Mouse (Mus musculus) lung, postnatal 0 days (tissue): ENCODE data around the gene Ramp2. TPM values are rescaled to one million over a fixed set of nuclear protein-coding genes. Genes with fewer than 3 reads are reported as not detected.

Experiments
- ATAC-seq: fragments of 200-750 bp; cut with Nextera tagmentation; 2 replicates; pipeline ENCODE4 v1.8.0; 2017; ENCODE audit warnings: moderate library complexity
- DNase-seq: peaks from one replicate; pipeline ENCODE4 v3.0.0-alpha.2; 2016; ENCODE audit warnings: low spot score
- H3K27ac ChIP-seq: fragments of 300-500 bp; sonication (generic); 2 replicates; pipeline ENCODE4 v1.5.1; 2014; ENCODE audit warnings: antibody characterized with exemption, mild to moderate bottlenecking, low read length, mixed read lengths
- H3K27me3 ChIP-seq: fragments of 300-500 bp; sonication (generic); replicated peaks from 2 replicates; pipeline ENCODE4 v1.6.1; 2014; ENCODE audit warnings: low read length, mixed read lengths; ENCODE audit not compliant: insufficient read depth
- H3K36me3 ChIP-seq: fragments of 300-500 bp; sonication (generic); 2 replicates; pipeline ENCODE4 v1.6.1; 2014; ENCODE audit warnings: low read length, mixed read lengths; ENCODE audit not compliant: insufficient read depth
- H3K4me1 ChIP-seq: fragments of 300-500 bp; sonication (generic); 2 replicates; pipeline ENCODE4 v1.6.1; 2014; ENCODE audit warnings: antibody characterized with exemption, low read depth, low read length, mixed read lengths; ENCODE audit not compliant: insufficient read depth
- H3K4me2 ChIP-seq: fragments of 300-500 bp; sonication (generic); replicated peaks from 2 replicates; pipeline ENCODE4 v1.6.1; 2014; ENCODE audit warnings: low read depth, mild to moderate bottlenecking, low read length, moderate library complexity, mixed read lengths
- H3K4me3 ChIP-seq: fragments of 300-500 bp; sonication (generic); 2 replicates; pipeline ENCODE4 v1.5.1; 2014; ENCODE audit warnings: low read depth, low read length
- H3K9ac ChIP-seq: fragments of 300-500 bp; sonication (generic); replicated peaks from 2 replicates; pipeline ENCODE4 v1.6.1; 2014; ENCODE audit warnings: low read depth, mild to moderate bottlenecking
- H3K9me3 ChIP-seq: fragments of 300-500 bp; sonication (generic); 2 replicates; pipeline ENCODE4 v1.6.1; 2016; ENCODE audit warnings: low read length, mixed read lengths
- CTCF ChIP-seq: IDR thresholded peaks from 2 replicates; pipeline ENCODE4 v1.5.1; 2016; ENCODE audit warnings: antibody characterized with exemption, mild to moderate bottlenecking
- EP300 ChIP-seq: IDR thresholded peaks from 2 replicates; pipeline ENCODE4 v1.6.1; 2016; ENCODE audit warnings: antibody characterized with exemption, mild to moderate bottlenecking, control low read depth
- WGBS: fragments of 180-500 bp; shearing (Covaris S2); extraction: QIAGEN DNeasy Blood & Tissue Kit; methylation state at CpG from one replicate; pipeline ENCODE4 v1.1.7; 2014; 5-methylcytosine and 5-hydroxymethylcytosine counted together
- polyA plus RNA-seq: library from polyadenylated mRNA; unstranded; fragments of >200 nt; fragmentation: Nextera tagmentation; extraction: Ambion mirVana; gene quantifications from 2 replicates; pipeline ENCODE4 v1.2.1, GENCODE M21; 2015

Ramp2 gene
- polyA plus RNA-seq, 1 experiment from 2014 or later: 834 TPM

- peak within 1 kb of the TSS; percentile 82 for H3K4me3 ChIP-seq
- peak; percentile 90 for ATAC-seq
- no peaks in the 10 kb centered on the region for H3K36me3 ChIP-seq
- WGBS: 1% methylated on average over 54 of the region's 56 CpGs
- H3K27ac ChIP-seq: peak within 1 kb of the TSS; percentile 94
- peaks cover 10% of the 10 kb centered on the region; the same call in 1 of the 2 replicates for H3K4me1 ChIP-seq
- TF ChIP-seq CTCF: peak; percentile 66
- TF ChIP-seq EP300: no peak
- H3K9me3 ChIP-seq: no peaks in the 10 kb centered on the region
- peak within 1 kb of the TSS; percentile 93 for H3K4me2 ChIP-seq
- H3K27me3 ChIP-seq: no peaks in the 10 kb centered on the region
- peak within 1 kb of the TSS; percentile 85 for H3K9ac ChIP-seq
- peak; percentile 93 for DNase-seq
These were observed 19.6 kb upstream of the Ramp2 start, which contains the start of gene Ezh1 for GRCm38 (mm10) chr11:101226065-101226701. Gene Ezh1, minus strand, starts transcription at chr11:101226463.

DNA sequence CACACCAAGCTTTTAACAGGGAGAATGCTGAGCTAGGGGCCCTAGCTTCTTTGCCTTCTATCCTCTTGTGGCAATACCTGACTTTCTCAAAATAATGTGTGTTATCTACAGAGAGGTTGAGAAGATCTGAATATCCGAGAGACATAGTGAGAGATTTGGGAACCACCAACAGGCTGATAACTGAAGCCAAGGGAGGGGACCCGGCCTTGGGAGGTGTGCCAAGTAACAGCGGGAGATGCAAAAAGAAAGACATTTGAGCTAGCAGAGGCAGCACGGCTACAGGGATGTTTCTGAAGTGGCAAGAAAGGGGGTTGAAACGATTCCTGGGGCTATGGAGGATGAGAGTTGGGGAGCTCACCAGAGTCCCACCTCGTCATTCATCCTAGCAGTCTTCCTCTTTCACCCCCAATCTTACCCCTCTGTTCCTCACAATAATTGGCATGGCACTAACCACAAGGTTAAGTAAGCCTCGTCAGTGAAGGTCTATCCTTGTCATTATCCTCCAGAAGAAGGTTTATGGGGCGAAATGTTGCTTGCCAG lies 16.4 kb upstream of the Ramp2 start:
- 20% methylated on average over 8 of the region's 8 CpGs for WGBS
- Histone ChIP-seq H3K9me3 (no peaks in the 10 kb centered on the region), H3K4me3 (no peak overlapping the region), H3K27ac (peak overlapping the region; percentile 93), H3K4me1 (peaks cover 10% of the 10 kb centered on the region; the same call in 1 of the 2 replicates), H3K27me3 (no peaks in the 10 kb centered on the region), H3K36me3 (no peaks in the 10 kb centered on the region), H3K4me2 (peak overlapping the region; percentile 34), H3K9ac (no peak overlapping the region)
- no peak for TF ChIP-seq EP300
- DNase-seq: no peak
- ATAC-seq: no peak

DNA sequence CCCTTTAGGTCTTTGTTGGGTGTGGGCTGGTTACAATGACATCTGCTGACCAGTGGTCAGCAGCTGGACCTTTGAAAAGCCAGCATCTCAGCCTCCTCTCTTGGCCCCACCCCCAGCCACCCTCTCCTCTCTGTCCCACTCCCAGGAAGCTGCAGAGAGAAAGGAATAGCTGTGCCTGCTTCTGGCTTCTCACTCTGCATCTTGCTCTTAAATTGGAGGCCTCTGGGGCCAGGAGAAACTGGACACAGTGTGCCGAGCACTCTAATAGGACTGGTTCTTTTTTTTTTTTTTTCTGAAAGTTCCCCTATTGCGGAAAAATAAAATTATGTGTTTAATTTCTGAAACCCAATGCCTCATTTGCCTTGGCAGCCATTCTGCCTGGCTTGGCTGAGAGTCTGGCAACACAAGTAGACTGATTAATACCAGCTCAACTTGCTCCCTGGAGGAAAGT lies 15.7 kb upstream of the Ramp2 start:
- H3K36me3 ChIP-seq: no peaks in the 10 kb centered on the region
- no peaks in the 10 kb centered on the region for H3K27me3 ChIP-seq
- no peaks in the 10 kb centered on the region for H3K9me3 ChIP-seq
- H3K27ac ChIP-seq: peak overlapping the region; percentile 93
- DNase-seq (peak; percentile 76), ATAC-seq (0 out of 2 replicates have a peak, but pooled peaks have one; percentile 7)
- peaks cover 10% of the 10 kb centered on the region; the same call in 1 of the 2 replicates for H3K4me1 ChIP-seq
- WGBS: 27% methylated on average over 2 of the region's 2 CpGs
- H3K4me2 ChIP-seq: no peak overlapping the region; the same call in 1 of the 2 replicates
- no peak overlapping the region for H3K4me3 ChIP-seq
- TF ChIP-seq CTCF (no peak), EP300 (no peak)
- no peak overlapping the region for H3K9ac ChIP-seq

GRCm38 (mm10) chr11:101230526-101230925 lies 15.3 kb upstream of the Ramp2 start:
- H3K36me3 ChIP-seq: no peaks in the 10 kb centered on the region
- H3K4me2 ChIP-seq: peak overlapping the region; percentile 52
- H3K4me1 ChIP-seq: peaks cover 10% of the 10 kb centered on the region; the same call in 1 of the 2 replicates
- H3K9ac ChIP-seq: no peak overlapping the region
- TF ChIP-seq EP300 (no peak), CTCF (no peak)
- H3K9me3 ChIP-seq: no peaks in the 10 kb centered on the region
- H3K27ac ChIP-seq: peak overlapping the region; percentile 93
- 20% methylated on average over 5 of the region's 5 CpGs for WGBS
- H3K27me3 ChIP-seq: no peaks in the 10 kb centered on the region
- H3K4me3 ChIP-seq: no peak overlapping the region
- DNase-seq (peak; percentile 47), ATAC-seq (no peak)

- peak overlapping the region; percentile 23; the same call in 1 of the 2 replicates for H3K9ac ChIP-seq
These were observed 14.6 kb upstream of the Ramp2 start for GRCm38 (mm10) chr11:101230991-101231871.

More at GRCm38 (mm10) chr11:101230991-101231871, 14.6 kb upstream of the Ramp2 start:
- Histone ChIP-seq H3K36me3 (no peaks in the 10 kb centered on the region), H3K27me3 (no peaks in the 10 kb centered on the region), H3K4me2 (peak overlapping the region; percentile 52), H3K9me3 (no peaks in the 10 kb centered on the region), H3K4me1 (peaks cover 10% of the 10 kb centered on the region; the same call in 1 of the 2 replicates), H3K27ac (peak overlapping the region; percentile 93), H3K4me3 (peak overlapping the region; percentile 27)
- TF ChIP-seq EP300 (peak; percentile 93), CTCF (peak; percentile 47)
- DNase-seq (peak; percentile 84), ATAC-seq (peak; percentile 69)
- 4% methylated on average over 18 of the region's 18 CpGs for WGBS
